Mouse (Mus musculus): ENCODE data around the gene Tmem86b.
"Not testable (repeated sequence)": the region's sequence is repeated elsewhere in the genome, so short reads cannot be mapped to it uniquely, and the experiment has no call there.

Gene Tmem86b

DNA sequence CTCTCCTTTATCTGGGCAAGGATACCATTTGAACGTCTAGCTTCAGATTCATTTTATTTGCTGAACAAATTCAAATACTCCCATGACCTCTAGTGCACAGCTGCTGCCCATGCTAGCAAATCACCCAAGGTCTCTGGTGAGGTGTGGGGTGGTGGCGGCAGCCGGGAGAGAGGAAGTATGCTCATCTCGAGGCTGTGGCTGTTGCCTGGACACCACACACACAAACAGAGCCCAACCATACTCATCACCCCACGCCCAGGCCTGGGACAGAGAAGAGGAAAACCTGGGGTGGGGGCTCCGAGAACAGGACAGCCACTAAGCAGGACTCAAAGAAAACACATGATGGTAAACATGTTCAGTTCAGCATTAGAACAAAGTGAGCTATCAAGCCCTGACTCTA is 16.1 kb upstream of the Tmem86b start:
- DNase-seq, result no peak

GRCm38 (mm10) chr7:4646806-4647205 is 15.6 kb upstream of the Tmem86b start:
- DNase-seq, result no peak

- DNase-seq, result no peak
These were observed 12.0 kb upstream of the Tmem86b start for GRCm38 (mm10) chr7:4643225-4643624.

- DNase-seq, result no peak
These were observed 10.7 kb upstream of the Tmem86b start for GRCm38 (mm10) chr7:4641956-4642355.

GRCm38 (mm10) chr7:4641155-4641554 is 9.9 kb upstream of the Tmem86b start:
- DNase-seq, result no peak

DNA sequence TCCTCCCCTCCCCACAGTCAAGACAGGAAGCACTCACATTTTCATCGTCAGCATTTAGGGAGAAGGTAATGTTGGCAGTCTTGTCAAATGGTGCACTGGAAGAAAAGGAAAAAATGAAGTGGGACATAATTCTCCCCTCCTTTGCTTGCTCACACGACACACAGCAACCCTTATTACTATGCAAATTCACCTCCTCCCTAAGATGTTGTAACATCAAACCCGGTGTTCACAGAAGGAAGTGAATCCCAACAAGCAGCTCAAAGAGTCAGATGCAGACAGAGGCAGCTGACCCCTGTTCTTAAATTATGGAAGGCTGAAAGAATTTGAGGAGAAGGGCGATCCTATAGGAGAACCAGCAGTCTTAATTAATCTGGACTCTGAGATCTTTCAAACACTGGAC is 5.0 kb upstream of the Tmem86b start:
- no peak for DNase-seq

DNA sequence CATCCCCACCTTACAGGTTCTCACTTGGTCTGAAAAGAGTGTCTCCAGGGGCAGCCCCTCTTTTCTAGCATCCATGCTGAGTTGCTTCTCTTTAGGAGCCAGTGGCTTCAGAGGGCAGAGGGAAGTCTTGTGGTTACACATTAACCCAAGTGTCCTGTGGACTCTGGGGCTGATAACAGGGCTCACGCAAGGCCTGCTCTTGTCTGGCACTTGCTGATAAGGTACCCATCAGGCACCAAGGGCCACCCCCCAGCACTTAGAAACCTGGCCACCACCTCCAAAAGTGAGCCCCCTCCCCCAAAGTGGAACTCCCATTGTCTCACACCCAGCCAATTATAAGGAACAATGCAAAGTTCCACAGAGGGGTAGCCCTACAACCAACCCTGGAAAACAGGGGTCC is 1.0 kb downstream of the Tmem86b start:
- DNase-seq, result no peak

- DNase-seq, result no peak
These were observed 1.6 kb downstream of the Tmem86b start for GRCm38 (mm10) chr7:4629586-4629985.

DNA sequence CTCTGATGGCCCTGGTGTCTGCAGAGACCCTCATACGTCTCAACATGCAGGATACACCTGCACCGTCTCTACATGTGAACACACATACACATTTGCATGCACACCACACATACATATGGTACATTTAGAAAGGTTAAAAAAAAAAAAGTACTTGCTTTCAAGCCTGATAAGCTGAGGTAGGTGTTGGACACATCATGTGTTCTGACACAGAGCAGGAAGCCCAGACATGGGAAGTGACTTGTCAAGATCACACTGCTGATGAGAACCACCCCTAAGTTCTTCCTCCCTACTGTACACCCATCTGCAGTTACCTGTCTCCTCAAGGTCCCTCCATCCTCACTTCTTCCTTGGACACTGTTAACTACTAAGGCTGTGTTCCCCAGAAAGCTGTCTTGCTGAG is 5.3 kb downstream of the Tmem86b start:
- DNase-seq, result no peak

DNA sequence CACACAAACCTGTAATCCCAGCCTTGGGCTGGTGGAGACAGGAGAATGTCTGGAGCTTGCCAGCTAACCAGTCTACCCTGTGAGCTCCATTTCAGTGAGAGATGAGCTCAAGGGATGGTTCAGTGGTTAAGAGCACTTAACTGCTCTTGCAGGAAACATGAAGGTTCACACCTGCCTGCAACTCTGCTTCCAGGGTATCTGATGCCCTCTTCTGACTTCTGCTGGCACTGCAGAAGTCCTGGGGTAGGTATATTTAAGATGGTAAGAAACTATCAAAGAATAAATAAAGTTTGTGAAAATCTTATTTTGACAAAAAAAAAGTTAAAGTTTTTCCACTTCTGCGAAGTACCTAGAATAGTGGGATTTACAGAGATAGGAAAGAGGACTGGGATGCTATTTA is 6.9 kb downstream of the Tmem86b start:
- DNase-seq, result no peak

- peak; percentile 70 for DNase-seq
These were observed 7.6 kb downstream of the Tmem86b start for GRCm38 (mm10) chr7:4623544-4624189.

GRCm38 (mm10) chr7:4619979-4620378 is 11.2 kb downstream of the Tmem86b start:
- DNase-seq, result peak; percentile 30

DNA sequence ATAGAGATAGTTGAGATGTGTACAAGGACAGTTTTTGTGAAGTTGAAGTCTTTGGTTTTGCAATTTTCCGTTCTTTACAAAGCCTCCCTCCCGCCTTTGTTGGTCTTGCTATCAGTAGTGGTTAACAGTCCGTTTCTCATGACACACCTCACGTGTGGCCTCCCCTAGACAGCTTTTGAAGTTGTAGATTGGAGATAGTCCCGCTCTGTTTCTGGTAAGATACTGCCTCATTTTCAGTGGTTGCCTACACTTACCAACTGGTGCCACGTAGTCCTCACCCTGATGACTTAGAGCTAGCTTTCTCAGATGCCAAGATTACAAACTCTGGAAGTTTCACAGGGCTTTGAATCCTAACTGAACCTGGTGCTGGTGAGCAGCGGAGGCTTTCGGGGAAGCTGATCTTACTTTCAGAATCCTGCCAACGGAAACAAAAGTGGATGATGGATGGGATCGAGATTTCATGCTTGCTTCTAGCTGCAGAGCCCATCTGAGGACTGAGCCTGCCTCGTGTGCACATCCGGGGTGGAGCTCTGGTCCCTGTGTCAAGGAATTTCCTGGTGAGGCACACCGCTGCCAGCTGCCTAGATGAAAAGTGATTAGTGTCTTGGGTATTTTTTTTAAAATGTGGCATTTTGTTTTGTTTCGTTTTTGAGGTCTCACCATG is 17.4 kb downstream of the Tmem86b start:
- DNase-seq, result no peak

- DNase-seq, result no peak
These were observed 18.3 kb downstream of the Tmem86b start for GRCm38 (mm10) chr7:4612956-4613355.

DNA sequence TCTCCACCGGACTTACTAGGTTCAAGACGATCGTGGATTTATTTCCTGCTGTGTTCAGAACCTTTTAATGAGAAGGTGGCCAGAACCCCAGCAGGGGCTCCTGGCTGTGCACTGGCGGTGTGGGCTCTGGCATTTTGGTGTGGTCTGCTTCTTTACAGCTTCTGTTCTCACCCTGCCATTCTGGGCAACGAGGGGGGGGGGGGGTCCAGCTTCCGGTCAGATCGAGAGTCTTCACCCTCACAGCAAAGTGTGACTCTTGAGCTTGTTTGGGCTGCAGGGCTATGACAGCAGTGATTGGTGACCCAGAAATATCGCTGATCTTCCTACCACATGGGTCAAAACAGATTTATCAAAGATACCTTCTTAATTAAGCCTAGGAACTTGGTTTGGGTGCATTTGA is 18.8 kb downstream of the Tmem86b start:
- DNase-seq, result no peak

- no peak for DNase-seq
These were observed 19.3 kb downstream of the Tmem86b start for GRCm38 (mm10) chr7:4611921-4612341.

GRCm38 (mm10) chr7:4611511-4611910 is 19.7 kb downstream of the Tmem86b start:
- DNase-seq, result no peak

DNA sequence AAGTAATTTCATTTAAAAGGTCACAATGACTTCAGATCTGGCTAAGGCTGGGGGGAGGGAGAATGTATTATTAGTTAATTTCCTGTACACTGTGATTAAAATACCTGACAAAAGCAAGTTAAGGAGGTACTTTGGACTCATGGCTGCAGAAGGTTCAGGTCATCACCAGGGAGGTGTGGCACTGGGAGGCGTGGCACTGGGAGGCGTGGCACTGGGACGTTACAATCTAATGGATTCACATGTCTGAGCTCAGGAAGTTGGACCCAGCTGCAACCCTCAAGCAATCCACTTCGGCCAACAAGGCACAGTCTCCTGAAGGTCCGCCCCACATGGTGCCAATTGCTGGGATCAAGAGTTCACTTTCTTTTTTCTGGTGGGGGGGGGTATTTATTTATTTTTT is 23.2 kb downstream of the Tmem86b start:
- no peak for DNase-seq

GRCm38 (mm10) chr7:4603873-4604272 is 27.3 kb downstream of the Tmem86b start, which contains the start of gene Ptprh:
Ptprh (minus strand) TSS chr7:4604041.
- no peak for DNase-seq

DNA sequence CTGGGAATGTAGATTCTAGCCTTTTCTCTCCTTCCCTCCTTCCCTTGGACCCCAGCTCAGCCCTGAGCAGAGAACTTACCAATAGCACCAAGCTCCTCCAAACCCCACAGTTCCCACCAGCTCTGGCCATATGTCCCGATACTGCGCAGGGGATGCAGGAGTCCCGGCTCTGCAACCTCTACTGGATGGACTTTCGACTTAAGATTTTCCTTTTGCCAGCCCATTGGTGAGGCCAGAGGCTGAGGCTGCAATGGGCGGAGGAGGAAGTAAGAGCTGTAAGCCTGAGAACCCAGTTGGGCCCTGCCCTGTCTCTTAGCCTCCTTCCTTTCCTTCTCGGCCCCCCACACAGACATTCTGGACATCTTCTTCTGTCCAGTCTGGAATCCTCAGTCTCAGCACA is 28.3 kb downstream of the Tmem86b start:
- no peak for DNase-seq

DNA sequence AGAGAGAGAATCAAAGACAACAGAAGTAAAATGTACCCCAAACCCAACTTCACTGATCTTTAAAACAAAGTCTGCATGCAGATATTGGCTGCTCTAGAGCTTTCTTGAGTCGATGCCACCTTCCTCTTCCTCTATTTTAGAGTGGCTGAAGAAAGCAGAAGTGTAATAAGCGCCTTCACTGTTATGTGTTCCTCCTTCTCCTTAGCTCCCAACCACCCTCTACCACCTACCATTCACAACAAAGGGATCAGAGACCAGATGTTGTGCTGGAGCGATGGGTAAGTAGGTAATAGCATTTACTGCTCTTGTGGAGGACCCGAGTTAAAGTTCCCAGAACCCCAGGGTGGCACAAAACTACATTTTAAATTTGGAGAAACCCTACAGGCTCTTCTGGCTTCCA is 34.2 kb downstream of the Tmem86b start:
- not testable (repeated sequence) for DNase-seq

GRCm38 (mm10) chr7:4581481-4581880 is 49.7 kb downstream of the Tmem86b start:
- not testable (repeated sequence) for DNase-seq

All from retina, postnatal 1 day (tissue).